Mouse (Mus musculus): ENCODE measurements around the gene Gm20422. TPM values are rescaled to one million over a fixed set of nuclear protein-coding genes. Genes with fewer than 3 reads are reported as not detected.

Gm20422 gene
- polyA plus RNA-seq (2014; fragmentation: Illumina TruSeq; extraction: RNeasy Lipid Tissue Mini Kit (QIAGEN cat#74804); ENCODE audit: low read depth, low replicate concordance) = 0.85 TPM

GRCm38 (mm10) chr8:69774503-69775148 is at the start of gene Gm20422:
Gene Gm20422 (minus strand): TSS chr8:69774886.

GRCm38 (mm10) chr8:69822386-69823191 is 47.9 kb upstream of the Gm20422 start, which contains the start of gene Lpar2:
Gene Lpar2 (plus strand): TSS chr8:69822429.

GRCm38 (mm10) chr8:69808094-69808863 is 33.6 kb upstream of the Gm20422 start, which contains the start of gene Gmip:
Gene Gmip (plus strand): TSS chr8:69808679.

GRCm38 (mm10) chr8:69790773-69791367 is 16.2 kb upstream of the Gm20422 start, which contains the start of the genes Atp13a1 and Zfp866:
Gene Atp13a1 (plus strand): TSS chr8:69791163.
Gene Zfp866 (minus strand): TSS chr8:69791178.

GRCm38 (mm10) chr8:69749544-69750454 is 24.9 kb downstream of the Gm20422 start, which contains the start of gene Zfp963:
Gene Zfp963 (minus strand): TSS chr8:69749970.

GRCm38 (mm10) chr8:69710624-69711023 is 64.1 kb downstream of the Gm20422 start, which contains the start of gene Zfp869:
Gene Zfp869 (minus strand): TSS chr8:69710724.

Other genes with a start within 250 kb of the Gm20422 start
- gene Zfp868, start 149.3 kb downstream of the Gm20422 start, polyA plus RNA-seq (2014; fragmentation: Illumina TruSeq; extraction: RNeasy Lipid Tissue Mini Kit (QIAGEN cat#74804); ENCODE audit: low read depth, low replicate concordance) = 63.3 TPM
- 7.0 TPM for gene Zfp964, start 120.4 kb downstream of the Gm20422 start, polyA plus RNA-seq (2014; fragmentation: Illumina TruSeq; extraction: RNeasy Lipid Tissue Mini Kit (QIAGEN cat#74804); ENCODE audit: low read depth, low replicate concordance)
- 62.8 TPM for gene Zfp869, start 64.2 kb downstream of the Gm20422 start, polyA plus RNA-seq (2014; fragmentation: Illumina TruSeq; extraction: RNeasy Lipid Tissue Mini Kit (QIAGEN cat#74804); ENCODE audit: low read depth, low replicate concordance)
- gene Zfp963, start 24.9 kb downstream of the Gm20422 start, polyA plus RNA-seq (2014; fragmentation: Illumina TruSeq; extraction: RNeasy Lipid Tissue Mini Kit (QIAGEN cat#74804); ENCODE audit: low read depth, low replicate concordance) = 17.5 TPM
- gene Atp13a1, start 16.3 kb upstream of the Gm20422 start, polyA plus RNA-seq (2014; fragmentation: Illumina TruSeq; extraction: RNeasy Lipid Tissue Mini Kit (QIAGEN cat#74804); ENCODE audit: low read depth, low replicate concordance) = 1.5 TPM
- gene Zfp866, start 16.3 kb upstream of the Gm20422 start, polyA plus RNA-seq (2014; fragmentation: Illumina TruSeq; extraction: RNeasy Lipid Tissue Mini Kit (QIAGEN cat#74804); ENCODE audit: low read depth, low replicate concordance) = 43.9 TPM
- 9.4 TPM for gene Gmip, start 33.8 kb upstream of the Gm20422 start, polyA plus RNA-seq (2014; fragmentation: Illumina TruSeq; extraction: RNeasy Lipid Tissue Mini Kit (QIAGEN cat#74804); ENCODE audit: low read depth, low replicate concordance)
- 0.69 TPM for gene Lpar2, start 47.5 kb upstream of the Gm20422 start, polyA plus RNA-seq (2014; fragmentation: Illumina TruSeq; extraction: RNeasy Lipid Tissue Mini Kit (QIAGEN cat#74804); ENCODE audit: low read depth, low replicate concordance)
- gene Pbx4, start 57.6 kb upstream of the Gm20422 start, polyA plus RNA-seq (2014; fragmentation: Illumina TruSeq; extraction: RNeasy Lipid Tissue Mini Kit (QIAGEN cat#74804); ENCODE audit: low read depth, low replicate concordance) = 0.73 TPM
- not detected for gene Cilp2, start 112.8 kb upstream of the Gm20422 start, polyA plus RNA-seq (2014; fragmentation: Illumina TruSeq; extraction: RNeasy Lipid Tissue Mini Kit (QIAGEN cat#74804); ENCODE audit: low read depth, low replicate concordance)
- gene Tssk6, start 127.3 kb upstream of the Gm20422 start, polyA plus RNA-seq (2014; fragmentation: Illumina TruSeq; extraction: RNeasy Lipid Tissue Mini Kit (QIAGEN cat#74804); ENCODE audit: low read depth, low replicate concordance) = not detected
- not detected for gene Ndufa13, start 127.7 kb upstream of the Gm20422 start, polyA plus RNA-seq (2014; fragmentation: Illumina TruSeq; extraction: RNeasy Lipid Tissue Mini Kit (QIAGEN cat#74804); ENCODE audit: low read depth, low replicate concordance)
- not detected for gene Yjefn3, start 127.8 kb upstream of the Gm20422 start, polyA plus RNA-seq (2014; fragmentation: Illumina TruSeq; extraction: RNeasy Lipid Tissue Mini Kit (QIAGEN cat#74804); ENCODE audit: low read depth, low replicate concordance)
- 6.0 TPM for gene Gatad2a, start 221.5 kb upstream of the Gm20422 start, polyA plus RNA-seq (2014; fragmentation: Illumina TruSeq; extraction: RNeasy Lipid Tissue Mini Kit (QIAGEN cat#74804); ENCODE audit: low read depth, low replicate concordance)

All from sigmoid colon, adult 10 weeks (tissue).